Mouse (Mus musculus) lung, postnatal 4 days (tissue): Measurements from ENCODE around the gene Smg5.
"Not testable (repeated sequence)": the region's sequence is repeated elsewhere in the genome, so short reads cannot be mapped to it uniquely, and the experiment has no call there.

Source experiments
- DNase-seq, 2 experiments: peaks; one replicate each; pipeline ENCODE4 v3.0.0; 2021

Smg5 gene

GRCm38 (mm10) chr3:88336058-88337013, at the start of gene Smg5, which contains the start of gene Tmem79:
Smg5 (plus strand) TSS chr3:88336260.
Tmem79 (minus strand) TSS chr3:88336148.
- DNase-seq, result peak; percentile 97 to 98

- DNase-seq, result no peak
Measured at GRCm38 (mm10) chr3:88287110-88287509, 49.0 kb upstream of the Smg5 start, which contains the start of gene Gm38392. Gm38392 (minus strand) TSS chr3:88287210.

GRCm38 (mm10) chr3:88288133-88288713, 47.8 kb upstream of the Smg5 start:
- peak; percentile 20 to 73 for DNase-seq

GRCm38 (mm10) chr3:88291970-88292369, 44.1 kb upstream of the Smg5 start:
- DNase-seq, result peak in 1 of 2 experiments; percentile 43

- not testable (repeated sequence) for DNase-seq
Measured at GRCm38 (mm10) chr3:88295272-88295671, 40.8 kb upstream of the Smg5 start.

- no peak for DNase-seq
Measured at GRCm38 (mm10) chr3:88296110-88296560, 39.9 kb upstream of the Smg5 start.

- DNase-seq, result peak; percentile 97 to 98
Measured at GRCm38 (mm10) chr3:88296561-88297318, 39.3 kb upstream of the Smg5 start, which contains the start of the genes Tsacc and Cct3. Tsacc (minus strand) TSS chr3:88296999. Cct3 (plus strand) TSS chr3:88297116.

- no peak for DNase-seq
Measured at GRCm38 (mm10) chr3:88297321-88297851, 38.7 kb upstream of the Smg5 start.

GRCm38 (mm10) chr3:88299172-88299571, 36.9 kb upstream of the Smg5 start:
- DNase-seq, result no peak

GRCm38 (mm10) chr3:88324951-88325405, 11.1 kb upstream of the Smg5 start, which contains the start of gene Glmp:
Glmp (plus strand) TSS chr3:88325023.
- DNase-seq, result peak; percentile 48 to 64

GRCm38 (mm10) chr3:88328956-88329355, 7.1 kb upstream of the Smg5 start:
- no peak for DNase-seq

GRCm38 (mm10) chr3:88331282-88331681, 4.8 kb upstream of the Smg5 start:
- peak in 1 of 2 experiments; percentile 63 for DNase-seq

GRCm38 (mm10) chr3:88334029-88334658, 1.9 kb upstream of the Smg5 start:
- peak; percentile 33 to 55 for DNase-seq

GRCm38 (mm10) chr3:88334902-88335435, 1.1 kb upstream of the Smg5 start:
- no peak for DNase-seq

GRCm38 (mm10) chr3:88335436-88336053, 515 bp upstream of the Smg5 start:
- DNase-seq, result peak in 1 of 2 experiments; percentile 19

GRCm38 (mm10) chr3:88337367-88338020, 1.4 kb downstream of the Smg5 start:
- peak in 1 of 2 experiments; percentile 27 for DNase-seq

- DNase-seq, result no peak
Measured at GRCm38 (mm10) chr3:88338316-88338715, 2.3 kb downstream of the Smg5 start.

- no peak for DNase-seq
Measured at GRCm38 (mm10) chr3:88339006-88339405, 2.9 kb downstream of the Smg5 start.

- no peak for DNase-seq
Measured at GRCm38 (mm10) chr3:88350732-88351131, 14.7 kb downstream of the Smg5 start.

- DNase-seq, result no peak
Measured at GRCm38 (mm10) chr3:88352907-88353306, 16.8 kb downstream of the Smg5 start.
